22 mouse cellular contexts compared by ENCODE assay signal in genomic region chr10:19460164-19460563, GRCm38 (mm10).
DNase-seq lines count a peak whose midpoint lies in the region; ATAC-seq and TF ChIP-seq lines count a peak whose summit lies in the region.
"Had no signal": no experiment of that assay in that cellular context is flagged by ENCODE, and none has a peak within 500 bp of the region (broad histone marks: within the 10 kb centered on the region; RNA-seq: fewer than 3 reads in every experiment).

No protein-coding gene starts in this region.

- TF ChIP-seq POLR2A in cerebellum, adult 2 months (IDR thresholded peaks at IDR 0.05; ENCODE audit: borderline replicate concordance, insufficient read depth, low read length), result no peak

- H3K9ac ChIP-seq in kidney, postnatal 0 days (ENCODE audit: low read depth, low read length), result no peak overlapping the region
- no peak overlapping the region for H3K9ac ChIP-seq in neural tube, embryonic 13.5 days
- H3K9ac ChIP-seq: heart, embryonic 12.5 days; liver, embryonic 14.5 days; midbrain, embryonic 12.5 days; stomach, embryonic 15.5 days had no signal

- peak; percentile 46 to 50 for DNase-seq in cerebellum, postnatal 14 days
- no peak for DNase-seq in cerebellum, adult 2 months
- no peak for DNase-seq in kidney, postnatal 0 days (ENCODE audit: low spot score)
- DNase-seq in kidney, adult 11 months, result no peak
- no peak for DNase-seq in neural tube, embryonic 10.5 days (ENCODE audit: extremely low spot score, low spot score)
- DNase-seq in thymus, postnatal 14 days, result no peak
- no peak for DNase-seq in frontal cortex, postnatal 14 days (ENCODE audit: low spot score in 2 of 2)
- DNase-seq: adrenal gland, postnatal 10 days; cerebellum, adult 8-10 months; embryo, embryonic 11 days; gastrocnemius, postnatal 36 days; heart, postnatal 36 days; lung, postnatal 10 days; spleen, adult 18-20 months had no signal

- no peaks in the 10 kb centered on the region for H3K4me1 ChIP-seq in cerebellum, adult 2 months (ENCODE audit: control insufficient read depth, insufficient read depth, low read length)
- no peaks in the 10 kb centered on the region for H3K4me1 ChIP-seq in kidney, postnatal 0 days (replicated peaks; ENCODE audit: insufficient read depth, low read length)
- peaks cover 4% of the 10 kb centered on the region; the same call in 1 of the 2 replicates for H3K4me1 ChIP-seq in neural tube, embryonic 13.5 days (replicated peaks)
- H3K4me1 ChIP-seq: heart, embryonic 12.5 days; limb, embryonic 10.5 days had no signal

- H3K36me3 ChIP-seq in kidney, postnatal 0 days (ENCODE audit: insufficient read depth, low read length), result no peaks in the 10 kb centered on the region
- H3K36me3 ChIP-seq in neural tube, embryonic 13.5 days, result no peaks in the 10 kb centered on the region
- H3K36me3 ChIP-seq: heart, embryonic 12.5 days; limb, embryonic 10.5 days; midbrain, embryonic 12.5 days; stomach, embryonic 15.5 days had no signal

- no peak for TF ChIP-seq CTCF in cerebellum, adult 2 months (IDR thresholded peaks at IDR 0.05; ENCODE audit: borderline replicate concordance, insufficient read depth, low read depth, low read length)
- TF ChIP-seq CTCF in kidney, postnatal 0 days (IDR thresholded peaks at IDR 0.05; ENCODE audit: low read depth), result no peak

- no peak for ATAC-seq in kidney, postnatal 0 days (replicated peaks; ENCODE audit: low FRiP score, low read depth)
- peak; percentile 74 for ATAC-seq in neural tube, embryonic 13.5 days (ENCODE audit: low read depth)
- ATAC-seq: intestine, postnatal 0 days had no signal

- WGBS in cerebellum, adult 2 months, result 25% methylated on average over 4 of the region's 4 CpGs
- 52% methylated on average over 4 of the region's 4 CpGs for whole genome bisulfite sequencing in kidney, postnatal 0 days
- 47% methylated on average over 4 of the region's 4 CpGs for WGBS in neural tube, embryonic 13.5 days

- H3K9me3 ChIP-seq in kidney, postnatal 0 days (replicated peaks; ENCODE audit: low read length), result no peaks in the 10 kb centered on the region
- no peaks in the 10 kb centered on the region for H3K9me3 ChIP-seq in neural tube, embryonic 13.5 days
- H3K9me3 ChIP-seq: heart, embryonic 12.5 days; limb, embryonic 10.5 days; midbrain, embryonic 12.5 days; stomach, embryonic 15.5 days had no signal

- H3K4me2 ChIP-seq in kidney, postnatal 0 days (ENCODE audit: low read length), result no peak overlapping the region
- H3K4me2 ChIP-seq in neural tube, embryonic 13.5 days, result no peak overlapping the region
- H3K4me2 ChIP-seq: heart, embryonic 12.5 days; midbrain, embryonic 12.5 days; stomach, embryonic 15.5 days had no signal

- H3K27me3 ChIP-seq in cerebellum, adult 2 months (ENCODE audit: control insufficient read depth, insufficient read depth, low read length), result no peaks in the 10 kb centered on the region
- H3K27me3 ChIP-seq in kidney, postnatal 0 days (ENCODE audit: insufficient read depth, low read length), result no peaks in the 10 kb centered on the region
- peaks cover 55% of the 10 kb centered on the region for H3K27me3 ChIP-seq in neural tube, embryonic 13.5 days
- H3K27me3 ChIP-seq: CH12.LX; stomach, embryonic 15.5 days had no signal

- no peak overlapping the region for H3K27ac ChIP-seq in cerebellum, adult 2 months (ENCODE audit: insufficient read depth, low read length)
- H3K27ac ChIP-seq in kidney, postnatal 0 days, result 0 out of 2 replicates have a peak overlapping the region, but pooled peaks have one; percentile 3
- no peak overlapping the region; the same call in 1 of the 2 replicates for H3K27ac ChIP-seq in neural tube, embryonic 13.5 days (replicated peaks)
- H3K27ac ChIP-seq: limb, embryonic 10.5 days; liver, embryonic 14.5 days; midbrain, embryonic 12.5 days; stomach, embryonic 15.5 days had no signal

- no peak overlapping the region for H3K4me3 ChIP-seq in cerebellum, adult 2 months (replicated peaks; ENCODE audit: insufficient read depth, low read depth, low read length)
- H3K4me3 ChIP-seq in kidney, postnatal 0 days (replicated peaks; ENCODE audit: low read depth, low read length), result no peak overlapping the region
- H3K4me3 ChIP-seq in neural tube, embryonic 13.5 days, result no peak overlapping the region
- H3K4me3 ChIP-seq: heart, embryonic 12.5 days; limb, embryonic 10.5 days; midbrain, embryonic 12.5 days; stomach, embryonic 15.5 days had no signal

Comparison
In these comparisons a context has a peak if more than half of its experiments do, and no peak if none do; other contexts are left out.
1. DNase-seq: peak in cerebellum, postnatal 14 days (2 of 2); none in cerebellum, adult 2 months (0 of 2), kidney, postnatal 0 days (single experiment), kidney, adult 11 months (single experiment), neural tube, embryonic 10.5 days (single experiment), thymus, postnatal 14 days (single experiment) and frontal cortex, postnatal 14 days (0 of 2).